Mouse (Mus musculus) adrenal gland, adult 18-20 months (tissue): ENCODE measurements around the gene Aggf1. TPM values are rescaled to one million over a fixed set of nuclear protein-coding genes. Genes with fewer than 3 reads are reported as not detected.

Experiments
- total RNA-seq, 2 experiments: library from RNA; stranded (reverse); gene quantifications; 1 replicate in 1 of 2; 2 replicates in 1 of 2; pipeline ENCODE4 v1.2.3; 2021

Gene Aggf1
- total RNA-seq, 2 experiments from 2014 or later: 33.3 to 40.1 TPM

Other genes with a start within 250 kb of the Aggf1 start
- 100 to 1,000 TPM in 1 of 2 experiments, 10 to 100 TPM in 1; 46.0 to 152 TPM for gene Pde8b, start 125.0 kb downstream of the Aggf1 start, total RNA-seq
- gene Zbed3, start 51.7 kb downstream of the Aggf1 start, total RNA-seq: 10 to 100 TPM; 21.4 to 29.3 TPM
- under 1 TPM in 1 of 2 experiments, not detected in 1; 0.29 TPM for gene Crhbp, start 69.6 kb upstream of the Aggf1 start, total RNA-seq
- gene S100z, start 103.4 kb upstream of the Aggf1 start, total RNA-seq: not detected
- gene F2rl1, start 149.9 kb upstream of the Aggf1 start, total RNA-seq: under 1 TPM; 0.10 to 0.45 TPM
- gene F2r, start 243.1 kb upstream of the Aggf1 start, total RNA-seq: 100 to 1,000 TPM in 1 of 2 experiments, 10 to 100 TPM in 1; 91.0 to 163 TPM